Mouse (Mus musculus): ENCODE results near the gene Prdm16. TPM values are rescaled to one million over a fixed set of nuclear protein-coding genes. Genes with fewer than 3 reads are reported as not detected.

The Prdm16 gene
- polyA plus RNA-seq, 1 experiment from 2014 or later = 21.8 TPM

GRCm38 (mm10) chr4:154450441-154450840 lies 186.2 kb downstream of the Prdm16 start:
- no peak overlapping the region for H3K4me3 ChIP-seq (ENCODE audit: low read depth, low read length)
- 92% methylated on average over 9 of the region's 9 CpGs for WGBS
- DNase-seq (ENCODE audit: low spot score) (no peak), ATAC-seq (ENCODE audit: low FRiP score) (no peak)
- no peaks in the 10 kb centered on the region; the same call in 1 of the 2 replicates for H3K4me1 ChIP-seq (replicated peaks; ENCODE audit: control insufficient read depth, insufficient read depth, low read length)
- no peaks in the 10 kb centered on the region for H3K36me3 ChIP-seq (ENCODE audit: control insufficient read depth, insufficient read depth, low read length)
- no peak overlapping the region for H3K9ac ChIP-seq (ENCODE audit: low read depth, low read length)
- H3K9me3 ChIP-seq (ENCODE audit: control insufficient read depth, low read length) = no peaks in the 10 kb centered on the region
- peaks cover 20% of the 10 kb centered on the region for H3K27me3 ChIP-seq (ENCODE audit: control insufficient read depth, insufficient read depth, low read length)
- H3K4me2 ChIP-seq (replicated peaks; ENCODE audit: low read depth, low read length) = no peak overlapping the region
- H3K27ac ChIP-seq (ENCODE audit: low read depth, low read length) = no peak overlapping the region

GRCm38 (mm10) chr4:154450036-154450435 lies 186.6 kb downstream of the Prdm16 start:
- H3K36me3 ChIP-seq (ENCODE audit: control insufficient read depth, insufficient read depth, low read length) = no peaks in the 10 kb centered on the region
- no peak for ATAC-seq (ENCODE audit: low FRiP score)
- H3K4me2 ChIP-seq (replicated peaks; ENCODE audit: low read depth, low read length) = no peak overlapping the region
- no peak for DNase-seq (ENCODE audit: low spot score)
- H3K27ac ChIP-seq (ENCODE audit: low read depth, low read length) = no peak overlapping the region
- WGBS = 70% methylated on average over 4 of the region's 4 CpGs
- H3K4me3 ChIP-seq (ENCODE audit: low read depth, low read length) = no peak overlapping the region
- no peaks in the 10 kb centered on the region; the same call in 1 of the 2 replicates for H3K4me1 ChIP-seq (replicated peaks; ENCODE audit: control insufficient read depth, insufficient read depth, low read length)
- no peak overlapping the region for H3K9ac ChIP-seq (ENCODE audit: low read depth, low read length)
- no peaks in the 10 kb centered on the region for H3K9me3 ChIP-seq (ENCODE audit: control insufficient read depth, low read length)
- H3K27me3 ChIP-seq (ENCODE audit: control insufficient read depth, insufficient read depth, low read length) = peaks cover 18% of the 10 kb centered on the region

GRCm38 (mm10) chr4:154449343-154449742 lies 187.3 kb downstream of the Prdm16 start:
- H3K9me3 ChIP-seq (ENCODE audit: control insufficient read depth, low read length) = no peaks in the 10 kb centered on the region
- H3K9ac ChIP-seq (ENCODE audit: low read depth, low read length) = no peak overlapping the region
- DNase-seq (ENCODE audit: low spot score) (peak; percentile 59), ATAC-seq (ENCODE audit: low FRiP score) (peak; percentile 40; the same call in 1 of the 2 replicates)
- H3K4me3 ChIP-seq (ENCODE audit: low read depth, low read length) = no peak overlapping the region
- peaks cover 18% of the 10 kb centered on the region for H3K27me3 ChIP-seq (ENCODE audit: control insufficient read depth, insufficient read depth, low read length)
- H3K4me1 ChIP-seq (replicated peaks; ENCODE audit: control insufficient read depth, insufficient read depth, low read length) = no peaks in the 10 kb centered on the region; the same call in none of the 2 replicates
- H3K36me3 ChIP-seq (ENCODE audit: control insufficient read depth, insufficient read depth, low read length) = no peaks in the 10 kb centered on the region
- H3K4me2 ChIP-seq (replicated peaks; ENCODE audit: low read depth, low read length) = no peak overlapping the region
- 18% methylated on average over 3 of the region's 3 CpGs for WGBS
- H3K27ac ChIP-seq (ENCODE audit: low read depth, low read length) = no peak overlapping the region

GRCm38 (mm10) chr4:154445721-154446120 lies 191.0 kb downstream of the Prdm16 start:
- no peak overlapping the region for H3K27ac ChIP-seq (ENCODE audit: low read depth, low read length)
- no peaks in the 10 kb centered on the region; the same call in none of the 2 replicates for H3K4me1 ChIP-seq (replicated peaks; ENCODE audit: control insufficient read depth, insufficient read depth, low read length)
- no peak for DNase-seq (ENCODE audit: low spot score)

GRCm38 (mm10) chr4:154442645-154443304 lies 193.9 kb downstream of the Prdm16 start:
- peaks cover 5% of the 10 kb centered on the region; the same call in 1 of the 2 replicates for H3K27me3 ChIP-seq (ENCODE audit: control insufficient read depth, insufficient read depth, low read length)
- WGBS = 50% methylated on average over 9 of the region's 9 CpGs

More at GRCm38 (mm10) chr4:154445721-154446120, 191.0 kb downstream of the Prdm16 start:
- 76% methylated on average over 9 of the region's 9 CpGs for WGBS
- no peak for ATAC-seq (ENCODE audit: low FRiP score)
- no peak overlapping the region for H3K4me2 ChIP-seq (replicated peaks; ENCODE audit: low read depth, low read length)
- H3K27me3 ChIP-seq (ENCODE audit: control insufficient read depth, insufficient read depth, low read length) = peaks cover 11% of the 10 kb centered on the region
- no peaks in the 10 kb centered on the region for H3K36me3 ChIP-seq (ENCODE audit: control insufficient read depth, insufficient read depth, low read length)
- no peaks in the 10 kb centered on the region for H3K9me3 ChIP-seq (ENCODE audit: control insufficient read depth, low read length)
- no peak overlapping the region for H3K4me3 ChIP-seq (ENCODE audit: low read depth, low read length)
- H3K9ac ChIP-seq (ENCODE audit: low read depth, low read length) = no peak overlapping the region

GRCm38 (mm10) chr4:154439455-154440052 lies 197.1 kb downstream of the Prdm16 start:
- ATAC-seq (ENCODE audit: low FRiP score) (no peak), DNase-seq (ENCODE audit: low spot score) (no peak)
- Histone ChIP-seq H3K27ac (ENCODE audit: low read depth, low read length) (no peak overlapping the region), H3K9me3 (ENCODE audit: control insufficient read depth, low read length) (no peaks in the 10 kb centered on the region), H3K4me1 (replicated peaks; ENCODE audit: control insufficient read depth, insufficient read depth, low read length) (no peaks in the 10 kb centered on the region; the same call in 1 of the 2 replicates), H3K27me3 (ENCODE audit: control insufficient read depth, insufficient read depth, low read length) (no peaks in the 10 kb centered on the region; the same call in 1 of the 2 replicates), H3K4me2 (replicated peaks; ENCODE audit: low read depth, low read length) (no peak overlapping the region), H3K4me3 (ENCODE audit: low read depth, low read length) (no peak overlapping the region), H3K36me3 (ENCODE audit: control insufficient read depth, insufficient read depth, low read length) (no peaks in the 10 kb centered on the region), H3K9ac (ENCODE audit: low read depth, low read length) (no peak overlapping the region)
- 72% methylated on average over 14 of the region's 14 CpGs for WGBS

More at GRCm38 (mm10) chr4:154442645-154443304, 193.9 kb downstream of the Prdm16 start:
- no peak overlapping the region for H3K4me3 ChIP-seq (ENCODE audit: low read depth, low read length)
- no peaks in the 10 kb centered on the region; the same call in 1 of the 2 replicates for H3K4me1 ChIP-seq (replicated peaks; ENCODE audit: control insufficient read depth, insufficient read depth, low read length)
- DNase-seq (ENCODE audit: low spot score) (no peak), ATAC-seq (ENCODE audit: low FRiP score) (no peak)
- no peak overlapping the region for H3K4me2 ChIP-seq (replicated peaks; ENCODE audit: low read depth, low read length)
- no peaks in the 10 kb centered on the region for H3K9me3 ChIP-seq (ENCODE audit: control insufficient read depth, low read length)
- H3K9ac ChIP-seq (ENCODE audit: low read depth, low read length) = no peak overlapping the region
- no peaks in the 10 kb centered on the region for H3K36me3 ChIP-seq (ENCODE audit: control insufficient read depth, insufficient read depth, low read length)
- H3K27ac ChIP-seq (ENCODE audit: low read depth, low read length) = no peak overlapping the region

GRCm38 (mm10) chr4:154438610-154439009 lies 198.1 kb downstream of the Prdm16 start:
- no peaks in the 10 kb centered on the region; the same call in 1 of the 2 replicates for H3K27me3 ChIP-seq (ENCODE audit: control insufficient read depth, insufficient read depth, low read length)
- DNase-seq (ENCODE audit: low spot score) (no peak), ATAC-seq (ENCODE audit: low FRiP score) (no peak)
- no peak overlapping the region for H3K9ac ChIP-seq (ENCODE audit: low read depth, low read length)
- 0 out of 2 replicates have a peak, but pooled peaks cover 1% of the 10 kb centered on the region for H3K4me1 ChIP-seq (replicated peaks; ENCODE audit: control insufficient read depth, insufficient read depth, low read length)
- no peaks in the 10 kb centered on the region for H3K36me3 ChIP-seq (ENCODE audit: control insufficient read depth, insufficient read depth, low read length)
- H3K4me2 ChIP-seq (replicated peaks; ENCODE audit: low read depth, low read length) = no peak overlapping the region
- H3K4me3 ChIP-seq (ENCODE audit: low read depth, low read length) = no peak overlapping the region
- H3K9me3 ChIP-seq (ENCODE audit: control insufficient read depth, low read length) = no peaks in the 10 kb centered on the region
- 80% methylated on average over 15 of the region's 15 CpGs for WGBS
- H3K27ac ChIP-seq (ENCODE audit: low read depth, low read length) = no peak overlapping the region

GRCm38 (mm10) chr4:154429770-154430169 lies 206.9 kb downstream of the Prdm16 start:
- 56% methylated on average over 2 of the region's 2 CpGs for WGBS
- H3K9me3 ChIP-seq (ENCODE audit: control insufficient read depth, low read length) = no peaks in the 10 kb centered on the region
- no peak overlapping the region for H3K4me2 ChIP-seq (replicated peaks; ENCODE audit: low read depth, low read length)
- H3K36me3 ChIP-seq (ENCODE audit: control insufficient read depth, insufficient read depth, low read length) = no peaks in the 10 kb centered on the region
- no peak overlapping the region for H3K27ac ChIP-seq (ENCODE audit: low read depth, low read length)
- peaks cover 2% of the 10 kb centered on the region; the same call in 1 of the 2 replicates for H3K27me3 ChIP-seq (ENCODE audit: control insufficient read depth, insufficient read depth, low read length)
- H3K4me3 ChIP-seq (ENCODE audit: low read depth, low read length) = no peak overlapping the region
- no peak overlapping the region for H3K9ac ChIP-seq (ENCODE audit: low read depth, low read length)
- no peak for DNase-seq (ENCODE audit: low spot score)
- 0 out of 2 replicates have a peak, but pooled peaks cover 2% of the 10 kb centered on the region for H3K4me1 ChIP-seq (replicated peaks; ENCODE audit: control insufficient read depth, insufficient read depth, low read length)
- no peak for ATAC-seq (ENCODE audit: low FRiP score)
